Mouse (Mus musculus) brain, adult 10 weeks (tissue): Measurements from ENCODE around the gene Ankrd34b. TPM values are rescaled to one million over a fixed set of nuclear protein-coding genes. Genes with fewer than 3 reads are reported as not detected.

Experiments used
- polyA plus RNA-seq: library from polyadenylated mRNA; stranded (reverse); fragments of 350-450 nt; fragmentation: Illumina TruSeq; extraction: RNeasy Lipid Tissue Mini Kit (QIAGEN cat#74804); gene quantifications from one replicate; pipeline ENCODE4 v1.2.3, GENCODE M21; 2015; ENCODE audit warnings: low read depth, low replicate concordance

Gene Ankrd34b
- polyA plus RNA-seq: 22.1 TPM

GRCm38 (mm10) chr13:92425758-92426264, at the start of gene Ankrd34b:
TSS of gene Ankrd34b (plus strand) at chr13:92425896.

DNA sequence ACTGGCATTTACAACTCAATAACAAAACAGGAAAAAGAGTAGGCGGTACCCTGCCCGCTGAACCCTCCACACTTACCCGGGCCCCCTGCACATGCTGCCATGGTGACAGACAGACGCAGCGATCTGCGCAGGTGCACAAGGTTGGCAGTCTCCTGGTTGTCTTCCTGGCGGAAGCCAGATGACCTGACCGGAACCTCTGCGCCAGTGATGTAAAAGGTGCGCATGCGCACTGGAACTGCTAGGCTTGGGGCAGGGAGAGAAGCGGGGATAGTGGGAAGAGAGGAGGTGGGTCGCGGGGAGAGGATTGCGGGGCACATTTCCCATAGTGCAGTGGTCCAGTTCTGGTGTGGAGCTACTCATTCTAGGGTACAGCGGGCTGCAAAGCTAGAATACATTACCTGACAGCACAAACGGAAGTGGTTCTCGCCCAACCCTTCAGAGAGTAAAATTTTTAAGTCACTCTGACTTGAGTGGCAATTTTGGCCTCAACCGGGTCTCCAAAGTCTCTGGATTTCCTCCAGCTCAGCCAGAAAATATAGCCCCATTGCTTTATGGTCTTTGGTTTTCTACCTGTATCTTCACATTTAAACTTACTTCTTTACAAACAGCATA, 58.3 kb downstream of the Ankrd34b start, which contains the start of gene Fam151b:
Fam151b (minus strand) TSS at position 164 of the 612 bp plus-strand sequence.

Other genes starting within 250 kb of the Ankrd34b start
- not detected for gene Gm20379, start 119.9 kb upstream of the Ankrd34b start, polyA plus RNA-seq
- 2.6 TPM for gene Dhfr, start 71.2 kb upstream of the Ankrd34b start, polyA plus RNA-seq
- 15.7 TPM for gene Msh3, start 70.9 kb upstream of the Ankrd34b start, polyA plus RNA-seq
- gene Fam151b, start 58.1 kb downstream of the Ankrd34b start, polyA plus RNA-seq: 17.0 TPM
- gene Zfyve16, start 105.0 kb downstream of the Ankrd34b start, polyA plus RNA-seq: 11.1 TPM
- not detected for gene Spz1, start 150.3 kb downstream of the Ankrd34b start, polyA plus RNA-seq
- 39.3 TPM for gene Serinc5, start 185.2 kb downstream of the Ankrd34b start, polyA plus RNA-seq